Mouse (Mus musculus) lung, adult 2 months (tissue): ENCODE measurements around the gene Cfap221.

ENCODE experiments used
- CTCF ChIP-seq: fragments of 200-500 bp; IDR thresholded peaks from 2 replicates; pipeline ENCODE4 v1.5.1; 2011; ENCODE audit warnings: mild to moderate bottlenecking, low read length, control low read depth; ENCODE audit not compliant: insufficient read depth
- POLR2A ChIP-seq: fragments of 200-500 bp; IDR thresholded peaks from 2 replicates; pipeline ENCODE4 v1.6.1; 2011; ENCODE audit warnings: low read depth, mild to moderate bottlenecking, control low read depth, low read length, borderline replicate concordance; ENCODE audit errors: extremely low read depth

GRCm38 (mm10) chr1:119973117-119973516 lies 23.9 kb downstream of the Cfap221 start:
- TF ChIP-seq CTCF (no peak), POLR2A (no peak)
